Mouse (Mus musculus) brain, adult 2 months (tissue): ENCODE results near the gene 2410002F23Rik.
"Not testable (repeated sequence)": the region's sequence is repeated elsewhere in the genome, so short reads cannot be mapped to it uniquely, and the experiment has no call there.

Source experiments
- DNase-seq: peaks from one replicate; pipeline ENCODE4 v3.0.0; 2011; ENCODE audit warnings: low read depth, low spot score

The 2410002F23Rik gene

DNA sequence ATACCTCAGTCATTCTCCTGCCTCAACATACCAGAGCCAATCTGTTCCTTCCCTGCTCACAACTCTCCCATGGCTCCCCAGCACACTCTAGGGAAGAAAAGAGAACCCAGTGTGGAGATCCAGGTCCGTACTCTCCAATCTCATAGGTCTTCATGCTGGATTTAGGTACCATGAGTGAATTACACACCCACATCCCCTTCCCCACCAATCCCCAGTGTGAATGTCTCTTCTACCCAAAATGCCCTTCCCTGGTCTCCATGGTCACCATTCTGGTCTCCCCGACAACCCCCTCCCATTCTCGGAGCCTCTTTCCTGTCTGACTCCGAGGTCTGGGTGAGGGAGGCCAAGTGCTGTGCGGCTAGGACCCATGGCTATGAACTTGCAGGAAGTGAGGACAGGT lies 14.6 kb downstream of the 2410002F23Rik start, which contains the start of gene Gm15517:
Gm15517 (plus strand) TSS at position 301 of the 400 bp plus-strand sequence.
- no peak for DNase-seq

DNA sequence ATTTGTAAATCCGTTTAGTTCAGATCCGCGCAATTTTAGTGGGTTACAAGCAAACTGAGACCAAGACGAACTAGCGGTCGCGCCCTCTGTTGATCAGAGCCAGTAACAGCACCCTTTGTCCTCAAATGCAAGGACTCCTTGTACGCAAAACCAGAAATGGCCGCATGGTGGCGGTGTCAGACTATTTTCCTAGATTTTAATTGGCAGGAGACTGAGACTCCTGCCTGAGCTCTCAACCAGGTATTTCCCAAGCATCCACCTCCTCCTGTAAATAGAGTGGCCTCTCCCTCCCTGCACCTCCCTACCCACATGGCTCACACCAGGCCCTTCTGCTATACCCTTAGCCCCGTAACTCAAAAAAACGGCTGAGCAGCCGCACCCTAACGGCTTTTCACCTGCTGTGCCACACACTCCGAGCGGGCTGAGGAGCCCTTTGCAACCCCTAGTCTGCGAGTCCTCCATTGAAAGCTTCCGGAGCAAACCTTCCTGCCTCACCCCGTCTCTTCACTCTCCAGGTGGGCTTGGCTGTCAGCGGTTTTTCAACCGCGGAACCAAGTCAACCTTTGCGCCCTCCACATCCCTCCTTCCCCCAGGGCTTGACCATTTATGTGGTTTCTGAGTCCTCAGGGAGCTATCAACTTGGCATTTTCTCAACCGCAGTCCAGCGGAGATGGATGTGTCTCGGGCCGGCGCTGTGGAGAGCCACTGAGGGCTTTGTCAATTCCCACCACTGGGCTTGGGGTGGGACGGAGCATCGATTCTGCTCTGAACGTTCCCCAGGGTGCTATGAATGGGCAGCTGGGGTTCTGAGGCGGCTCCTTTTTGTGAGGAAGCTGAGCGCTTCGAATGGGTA lies 16.5 kb downstream of the 2410002F23Rik start:
- DNase-seq, result peak; percentile 98

DNA sequence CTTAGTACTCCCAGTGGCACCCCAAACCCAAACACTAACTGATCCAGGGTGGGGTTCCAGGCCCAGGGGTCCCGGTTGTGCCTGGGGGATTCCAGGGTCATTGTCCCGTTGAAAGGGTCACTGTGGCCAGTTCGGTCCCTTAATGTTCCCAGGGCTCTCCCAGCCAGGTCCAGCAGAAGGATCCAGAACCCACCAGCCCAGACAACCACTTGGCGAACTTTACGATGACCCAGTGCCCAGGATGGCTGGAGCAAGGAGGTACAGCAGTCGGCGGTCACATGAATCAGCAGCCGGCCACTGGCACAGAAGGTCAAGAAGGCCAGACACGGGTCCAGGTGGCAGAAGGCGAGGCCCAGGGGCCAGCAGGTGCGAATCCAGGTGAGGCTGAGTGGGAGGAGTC lies 21.6 kb downstream of the 2410002F23Rik start:
- no peak for DNase-seq

DNA sequence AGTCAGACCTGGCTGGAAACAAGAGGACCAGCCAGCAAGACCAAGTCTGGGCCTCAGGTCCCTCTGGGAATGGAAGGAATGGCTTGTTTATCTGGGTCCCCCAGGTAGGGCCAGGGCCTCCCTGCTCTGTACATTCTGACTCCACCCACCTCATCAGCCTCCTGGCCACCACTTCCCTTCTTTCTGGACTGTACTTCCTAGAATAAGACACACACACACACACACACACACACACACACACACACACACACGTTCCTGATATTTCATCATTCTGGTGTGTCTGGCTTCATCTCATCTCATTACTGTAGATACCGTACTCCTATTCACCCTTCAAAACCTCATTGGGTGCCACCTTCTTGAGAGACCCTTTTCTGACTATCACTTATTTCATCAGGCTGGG lies 22.9 kb downstream of the 2410002F23Rik start:
- no peak for DNase-seq

DNA sequence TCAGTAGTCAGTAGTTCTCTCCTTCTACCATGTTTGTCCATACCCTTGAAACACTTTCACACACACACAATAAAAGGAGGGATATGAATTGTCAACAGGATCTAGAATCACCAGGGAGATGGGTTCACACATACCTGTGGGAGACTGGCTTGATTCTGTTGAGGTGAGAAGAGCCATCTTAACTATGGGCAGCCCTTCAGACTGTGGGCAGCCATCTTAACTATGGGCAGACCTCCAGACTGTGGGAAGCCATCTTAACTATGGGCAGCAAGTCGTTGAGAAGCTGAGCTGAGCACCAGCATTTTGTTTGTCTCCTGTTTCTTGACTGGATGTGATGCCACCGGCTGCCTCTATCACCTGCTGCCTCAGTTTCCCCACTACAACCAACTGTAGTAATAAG lies 24.8 kb downstream of the 2410002F23Rik start:
- peak; percentile 72 for DNase-seq

DNA sequence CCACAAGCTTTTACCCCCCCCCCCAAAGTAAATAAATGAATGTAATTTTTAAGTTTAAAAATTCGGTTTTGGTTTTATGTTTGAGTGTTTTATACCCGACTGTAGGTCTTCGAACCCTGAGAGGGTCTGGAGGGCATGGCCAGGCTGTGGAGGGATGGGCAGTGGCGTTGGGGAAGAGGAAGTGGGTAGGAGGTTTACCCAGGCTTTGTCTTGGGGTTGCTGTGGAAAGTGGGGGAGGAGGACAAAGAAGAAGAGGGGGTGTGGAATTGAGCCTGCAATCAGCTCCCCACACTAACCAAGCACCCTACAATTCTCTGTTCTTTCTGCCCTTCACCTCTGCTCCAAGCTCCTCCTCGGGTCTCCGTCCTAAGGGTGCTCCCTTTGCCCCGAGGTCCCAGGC lies 26.0 kb downstream of the 2410002F23Rik start:
- no peak for DNase-seq

DNA sequence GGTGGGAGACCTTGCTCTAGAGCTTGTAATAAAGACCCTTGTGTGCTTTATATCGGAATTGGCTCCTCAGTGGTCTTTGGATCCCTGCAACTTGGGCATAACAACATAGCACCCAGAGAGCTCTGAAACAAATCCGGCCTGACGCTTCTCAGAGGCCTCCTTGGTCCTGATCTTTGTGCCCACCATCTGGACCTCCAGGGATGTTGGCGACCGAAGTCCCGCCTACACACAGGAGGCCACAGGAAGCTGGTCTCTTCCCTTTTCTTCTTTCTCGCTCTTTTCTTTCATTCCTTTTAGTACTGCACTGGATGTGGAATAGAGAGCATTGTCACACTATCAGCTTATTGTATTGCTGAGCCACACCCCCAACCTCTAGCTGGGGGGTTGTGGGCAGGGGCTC lies 26.9 kb downstream of the 2410002F23Rik start:
- DNase-seq, result no peak

DNA sequence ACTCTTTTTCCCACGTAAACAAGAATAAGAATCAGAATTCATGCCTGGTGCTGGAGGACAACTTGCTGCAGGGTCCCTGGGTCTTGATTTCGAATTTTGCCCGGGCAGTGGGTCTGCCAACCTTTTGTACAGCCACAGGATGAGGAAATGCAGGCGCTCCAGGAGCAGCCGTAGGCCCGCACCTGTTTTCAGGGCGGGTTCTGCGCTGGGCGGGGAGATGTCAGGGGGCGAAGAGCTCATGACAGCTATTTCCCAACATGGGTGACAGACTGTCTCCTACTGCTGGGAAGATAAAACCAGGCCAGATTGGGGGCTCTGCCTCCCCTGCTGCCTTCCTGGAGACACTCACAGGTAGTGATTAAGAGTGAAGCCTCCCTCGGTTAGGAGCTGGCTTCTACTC lies 27.6 kb downstream of the 2410002F23Rik start:
- no peak for DNase-seq

DNA sequence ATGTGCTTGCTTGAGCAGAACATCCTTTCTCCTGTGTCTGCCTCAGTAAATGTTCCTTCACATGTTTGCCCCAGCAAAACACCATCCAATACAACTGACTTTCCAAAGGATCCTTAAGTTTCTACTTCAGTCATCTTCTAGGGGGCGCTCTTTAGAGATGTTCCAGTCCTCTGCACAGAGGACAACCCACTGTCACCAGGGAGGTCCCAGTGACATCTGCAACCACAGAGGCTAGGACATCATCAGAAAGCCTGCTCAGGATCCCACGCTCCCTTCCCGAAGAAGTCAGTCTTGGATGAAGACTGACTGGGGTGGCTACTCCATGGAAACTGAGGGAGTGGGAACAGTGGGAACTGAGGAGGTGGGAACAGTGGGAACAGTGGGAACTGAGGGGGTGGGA lies 29.0 kb downstream of the 2410002F23Rik start:
- no peak for DNase-seq

DNA sequence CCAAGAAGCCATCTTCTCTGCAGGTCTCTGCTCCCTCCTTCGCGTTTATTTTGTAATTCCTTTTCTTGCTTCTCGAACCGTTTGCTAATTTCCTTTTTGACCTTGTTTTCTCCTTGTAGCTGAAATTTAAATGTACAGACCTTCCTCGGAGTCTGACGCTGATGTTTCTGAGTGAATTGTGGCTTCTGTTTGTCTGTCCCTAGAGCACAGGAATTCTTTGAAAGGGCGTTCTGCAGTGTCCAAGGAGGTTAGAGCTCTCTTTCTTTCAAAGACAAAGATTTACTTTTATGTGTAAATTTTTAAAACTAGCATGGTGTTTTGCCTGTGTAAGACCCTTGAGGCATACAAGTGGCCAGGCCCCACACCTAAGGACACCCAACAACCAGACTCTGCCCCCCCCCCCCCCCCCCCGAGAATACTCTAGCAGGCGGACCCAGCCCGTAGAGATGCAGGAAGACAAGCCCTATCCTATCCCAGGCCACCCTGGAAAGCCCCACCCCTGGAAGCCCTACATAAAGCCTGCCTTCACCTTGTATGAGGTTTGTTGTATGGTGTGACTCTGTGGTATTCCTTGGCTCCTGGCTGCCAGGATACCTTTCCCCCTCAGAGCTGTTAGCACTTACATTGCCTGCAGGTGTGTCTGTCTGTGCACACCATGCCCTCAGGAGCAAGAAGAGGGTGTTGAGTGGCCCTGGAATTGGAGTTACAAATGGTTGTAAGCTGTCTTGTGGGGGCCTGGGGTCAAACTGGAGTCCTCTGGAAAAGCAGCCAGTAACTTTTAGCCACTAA lies 30.1 kb downstream of the 2410002F23Rik start:
- DNase-seq, result no peak

DNA sequence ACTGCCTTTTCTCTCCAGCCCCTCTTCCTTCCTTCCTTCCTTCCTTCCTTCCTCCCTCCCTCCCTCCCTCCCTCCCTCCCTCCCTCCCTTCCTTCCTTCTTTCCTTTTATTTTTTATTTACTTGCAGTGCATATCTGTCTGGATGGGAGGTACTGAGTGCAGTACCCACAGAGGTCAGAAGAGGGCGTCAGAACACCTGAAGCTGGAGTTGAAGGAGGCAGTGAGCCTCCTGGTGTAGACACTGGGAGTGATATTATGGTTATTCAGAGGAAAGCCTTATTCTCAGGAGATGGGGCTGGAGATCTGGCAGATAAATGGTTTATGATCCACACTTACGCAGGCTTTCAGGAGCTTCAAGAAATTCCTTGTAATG lies 30.7 kb downstream of the 2410002F23Rik start:
- peak; percentile 88 for DNase-seq

DNA sequence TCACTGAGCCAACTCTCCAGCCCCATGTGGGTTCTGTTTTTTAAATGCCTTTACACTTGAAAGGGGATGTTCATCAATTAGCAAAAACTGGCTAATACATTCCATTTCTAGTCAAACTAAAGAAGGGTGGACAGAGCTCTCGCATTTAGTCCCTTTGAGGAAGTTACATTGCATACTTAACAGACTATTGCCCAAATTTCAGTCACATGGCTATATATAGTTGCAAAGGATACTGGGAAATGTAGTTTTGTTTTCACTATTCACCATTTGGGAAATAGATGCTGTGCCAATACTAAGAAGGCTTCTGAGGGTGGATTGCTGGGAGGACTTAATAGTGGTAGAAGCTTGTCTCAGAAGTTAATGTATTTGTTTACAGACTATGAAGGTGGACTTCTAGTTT lies 34.4 kb downstream of the 2410002F23Rik start:
- DNase-seq, result peak; percentile 39

DNA sequence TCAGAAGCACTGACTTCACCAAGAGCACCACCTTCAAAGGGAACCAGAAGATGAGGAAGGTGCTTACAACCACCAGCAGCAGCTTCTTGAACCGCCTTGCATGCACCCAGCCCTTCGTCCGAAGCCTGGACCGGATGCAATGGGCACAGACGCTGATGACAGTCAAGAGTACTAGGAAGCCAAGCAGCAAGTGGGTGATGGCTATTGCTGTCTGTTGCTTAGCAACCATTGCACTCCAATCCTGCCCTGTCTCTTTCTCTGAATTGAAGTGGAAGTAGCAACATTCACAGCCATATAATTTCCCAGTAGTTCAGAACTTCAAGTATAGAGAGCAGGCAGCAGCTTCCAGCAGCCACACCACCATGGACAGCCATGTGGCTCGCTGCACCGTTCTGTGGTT lies 35.1 kb downstream of the 2410002F23Rik start:
- DNase-seq, result peak; percentile 69

DNA sequence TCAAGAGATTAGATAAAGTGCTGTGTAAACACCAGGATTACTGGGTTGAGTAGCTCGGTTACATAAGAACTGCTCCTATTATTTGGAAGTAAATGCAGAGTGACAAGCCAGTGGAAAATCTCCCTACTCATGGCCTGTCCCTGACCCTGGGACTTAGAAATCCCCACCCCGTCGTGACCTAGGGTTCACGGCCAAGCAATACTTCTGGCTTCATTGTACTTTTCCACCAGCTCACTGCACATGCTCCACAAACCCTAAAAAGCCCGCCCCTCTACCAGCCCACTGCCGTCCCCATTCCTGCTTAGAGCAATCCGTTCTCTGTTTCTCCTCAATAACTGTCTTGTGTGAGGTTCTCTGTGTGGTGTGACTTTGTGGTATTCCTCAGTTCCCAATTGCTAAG lies 41.2 kb downstream of the 2410002F23Rik start:
- no peak for DNase-seq

DNA sequence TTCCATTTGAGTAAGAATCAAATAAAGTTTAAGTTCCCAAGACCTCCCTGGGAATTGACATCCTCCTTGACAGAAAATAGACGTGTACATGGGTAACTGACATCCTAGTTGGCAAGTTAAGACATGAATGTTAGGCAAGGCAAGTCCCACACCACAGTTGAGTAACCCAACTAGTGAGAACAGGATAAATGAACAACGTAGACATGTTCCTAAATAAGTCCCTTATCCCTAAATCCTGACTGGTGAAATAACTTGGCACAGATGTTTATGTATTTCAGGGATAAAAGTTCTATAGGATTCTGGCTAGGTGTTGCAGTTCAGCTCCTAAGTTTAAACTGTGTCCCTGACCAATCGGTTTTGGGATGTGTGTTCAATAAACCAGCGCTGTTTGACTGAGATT lies 44.5 kb downstream of the 2410002F23Rik start:
- DNase-seq, result no peak

DNA sequence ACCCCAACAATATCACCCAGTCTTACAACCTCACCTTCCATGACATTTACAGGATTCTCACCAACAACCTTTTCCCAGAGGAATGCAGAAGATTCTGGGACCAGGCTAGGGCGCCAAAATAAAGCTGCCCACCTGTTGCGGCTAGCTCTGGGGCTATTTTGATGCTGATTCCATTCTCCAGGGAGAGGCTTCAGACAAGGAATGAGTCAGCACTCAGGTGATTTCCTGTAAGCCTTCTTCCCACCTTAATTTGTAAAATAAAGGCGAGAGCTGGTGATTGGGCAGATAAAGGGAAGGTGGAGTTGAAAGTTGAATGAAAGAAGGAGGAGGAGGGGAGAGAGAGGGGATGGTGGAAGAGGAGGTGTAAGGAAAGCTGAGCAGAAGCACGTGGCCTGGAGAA lies 44.9 kb downstream of the 2410002F23Rik start:
- DNase-seq, result no peak

DNA sequence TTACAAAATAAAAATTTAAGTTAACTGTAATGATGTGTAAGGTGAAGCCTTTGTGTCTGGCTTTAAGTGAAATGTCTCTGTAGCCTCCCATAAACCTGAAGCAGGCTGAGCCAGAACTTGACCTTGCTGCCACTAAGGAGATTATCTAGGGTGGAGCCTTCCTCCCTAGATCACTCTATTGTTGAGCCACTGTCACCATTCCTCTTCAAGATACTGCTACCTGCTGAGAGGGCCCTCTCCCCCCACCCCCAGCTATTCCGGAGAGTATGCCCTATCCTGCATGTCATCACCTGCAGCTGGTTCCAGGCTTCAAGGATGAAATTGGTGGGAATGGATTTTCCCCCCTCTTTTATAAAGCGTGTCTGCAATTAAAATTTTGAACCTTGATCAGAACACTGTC lies 51.0 kb downstream of the 2410002F23Rik start:
- not testable (repeated sequence) for DNase-seq
